20 mouse cellular contexts compared by ENCODE assay signal in genomic region chr1:21613933-21614332, GRCm38 (mm10).
DNase-seq lines count a peak whose midpoint lies in the region; ATAC-seq lines count a peak whose summit lies in the region.
"Had no signal": no experiment of that assay in that cellular context is flagged by ENCODE, and none has a peak within 500 bp of the region (broad histone marks: within the 10 kb centered on the region; RNA-seq: fewer than 3 reads in every experiment).

No protein-coding gene starts in this region.

- DNase-seq in 3134 (ENCODE audit: extremely low read depth, insufficient read length, low spot score): peak; percentile 15
- DNase-seq in Muller cell, postnatal 12 days (ENCODE audit: inconsistent ontology term): peak; percentile 55
- peak; percentile 82 for DNase-seq in heart, embryonic 10.5 days (ENCODE audit: low spot score)
- peak; percentile 49 to 54 for DNase-seq in heart, postnatal 10 days
- no peak for DNase-seq in adrenal gland, postnatal 25 days
- DNase-seq: adrenal gland, adult 2 months; cerebellum, adult 11 months; cerebellum, postnatal 25 days; forebrain, postnatal 0 days; gastrocnemius, postnatal 14 days; layer of hippocampus, postnatal 36 days; left cerebral cortex, postnatal 4 days; right cerebral cortex, postnatal 14 days; thymus, postnatal 14 days had no signal

- H3K36me3 ChIP-seq in heart, embryonic 10.5 days: no peaks in the 10 kb centered on the region
- H3K36me3 ChIP-seq in midbrain, embryonic 16.5 days (ENCODE audit: control insufficient read depth, insufficient read depth, low read length): no peaks in the 10 kb centered on the region
- H3K36me3 ChIP-seq in kidney, embryonic 14.5 days (ENCODE audit: control insufficient read depth, insufficient read depth, low read length): no peaks in the 10 kb centered on the region
- H3K36me3 ChIP-seq: G1E; hindbrain, embryonic 12.5 days; neural tube, embryonic 13.5 days had no signal

- H3K9ac ChIP-seq in midbrain, embryonic 16.5 days (ENCODE audit: low read depth, low read length): no peak overlapping the region
- no peak overlapping the region for H3K9ac ChIP-seq in kidney, embryonic 14.5 days (ENCODE audit: low read depth, low read length)
- H3K9ac ChIP-seq: forebrain, postnatal 0 days; hindbrain, embryonic 12.5 days; neural tube, embryonic 13.5 days had no signal

- intact Hi-C loops in heart, postnatal 10 days (cut with DNase I): loop anchor here (5.0 kb wide), 1 partner anchor 348 kb away; the partner anchor contains the start of gene Kcnq5

- H3K27me3 ChIP-seq in heart, embryonic 10.5 days (ENCODE audit: insufficient read depth, poor library complexity, severe bottlenecking): no peaks in the 10 kb centered on the region
- H3K27me3 ChIP-seq in midbrain, embryonic 16.5 days (ENCODE audit: control insufficient read depth, insufficient read depth, low read depth, low read length): no peaks in the 10 kb centered on the region
- no peaks in the 10 kb centered on the region for H3K27me3 ChIP-seq in kidney, embryonic 14.5 days (ENCODE audit: control insufficient read depth, insufficient read depth, low read length)
- H3K27me3 ChIP-seq: hindbrain, embryonic 12.5 days; neural tube, embryonic 13.5 days had no signal

- H3K4me3 ChIP-seq in heart, embryonic 10.5 days: no peak overlapping the region
- no peak overlapping the region for H3K4me3 ChIP-seq in midbrain, embryonic 16.5 days (ENCODE audit: low read depth, low read length)
- no peak overlapping the region for H3K4me3 ChIP-seq in kidney, embryonic 14.5 days (ENCODE audit: low read length)
- H3K4me3 ChIP-seq: hindbrain, embryonic 12.5 days; neural tube, embryonic 13.5 days had no signal

- no peak for ATAC-seq in midbrain, embryonic 16.5 days
- no peak for ATAC-seq in kidney, embryonic 14.5 days (ENCODE audit: low FRiP score, low TSS enrichment)
- ATAC-seq: CD4-positive, CD25-positive, alpha-beta regulatory T cell, adult 4 months; forebrain, postnatal 0 days had no signal

- peak overlapping the region; percentile 59; the same call in 1 of the 2 replicates for H3K27ac ChIP-seq in heart, embryonic 10.5 days
- H3K27ac ChIP-seq in midbrain, embryonic 16.5 days (ENCODE audit: low read length): no peak overlapping the region
- no peak overlapping the region for H3K27ac ChIP-seq in kidney, embryonic 14.5 days (ENCODE audit: low read depth, low read length)
- H3K27ac ChIP-seq: hindbrain, embryonic 12.5 days; neural tube, embryonic 13.5 days had no signal

- no peaks in the 10 kb centered on the region for H3K9me3 ChIP-seq in heart, embryonic 10.5 days
- no peaks in the 10 kb centered on the region for H3K9me3 ChIP-seq in midbrain, embryonic 16.5 days (replicated peaks; ENCODE audit: control insufficient read depth, low read length, poor library complexity, severe bottlenecking)
- no peaks in the 10 kb centered on the region for H3K9me3 ChIP-seq in kidney, embryonic 14.5 days (ENCODE audit: control insufficient read depth, low read length)
- H3K9me3 ChIP-seq: G1E; hindbrain, embryonic 12.5 days; neural tube, embryonic 13.5 days had no signal

- 0 out of 2 replicates have a peak, but pooled peaks cover 7% of the 10 kb centered on the region for H3K4me1 ChIP-seq in heart, embryonic 10.5 days
- H3K4me1 ChIP-seq in midbrain, embryonic 16.5 days (ENCODE audit: control insufficient read depth, insufficient read depth, low read length): no peaks in the 10 kb centered on the region
- no peaks in the 10 kb centered on the region for H3K4me1 ChIP-seq in kidney, embryonic 14.5 days (ENCODE audit: control insufficient read depth, insufficient read depth, low read length)
- H3K4me1 ChIP-seq: hindbrain, embryonic 12.5 days; neural tube, embryonic 13.5 days had no signal

- WGBS in heart, embryonic 10.5 days: 28% methylated on average over 2 of the region's 2 CpGs
- 77% methylated on average over 2 of the region's 2 CpGs for WGBS in midbrain, embryonic 16.5 days
- WGBS in kidney, embryonic 14.5 days: 52% methylated on average over 2 of the region's 2 CpGs

- no peak overlapping the region for H3K4me2 ChIP-seq in midbrain, embryonic 16.5 days (ENCODE audit: low read length)
- no peak overlapping the region for H3K4me2 ChIP-seq in kidney, embryonic 14.5 days (replicated peaks; ENCODE audit: low read depth, low read length)
- H3K4me2 ChIP-seq: hindbrain, embryonic 12.5 days; neural tube, embryonic 13.5 days had no signal
